Mouse (Mus musculus): Measurements from ENCODE around the gene Nsg2. TPM values are rescaled to one million over a fixed set of nuclear protein-coding genes. Genes with fewer than 3 reads are reported as not detected.

Gene Nsg2
- polyA plus RNA-seq, 1 experiment: 2.5 TPM

DNA sequence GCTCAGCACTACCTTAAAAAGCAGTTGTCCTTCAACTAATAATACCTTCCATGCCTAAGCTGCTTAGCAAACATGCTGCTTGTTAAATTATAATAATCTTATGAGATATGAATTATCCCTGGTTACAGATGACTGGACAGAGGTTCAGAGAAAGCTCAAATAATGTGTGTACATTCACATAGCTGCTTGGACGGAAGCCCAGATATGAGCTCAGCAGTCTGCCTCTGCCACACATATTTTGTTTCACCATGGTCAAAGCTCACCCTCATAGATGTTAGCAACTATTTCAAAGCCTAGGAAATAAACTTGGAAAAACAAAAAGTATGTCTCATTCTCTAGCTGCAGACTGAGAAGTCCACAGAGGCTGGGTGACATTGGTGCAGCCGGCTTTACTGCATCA, 74.9 kb downstream of the Nsg2 start:
- TF ChIP-seq CTCF (IDR thresholded peaks at IDR 0.05; ENCODE audit: control insufficient read depth, insufficient read depth, low read length): no peak
- no peak for TF ChIP-seq POLR2A (IDR thresholded peaks at IDR 0.05; ENCODE audit: borderline replicate concordance, control insufficient read depth, low read depth, low read length)
- no peak overlapping the region for H3K27ac ChIP-seq (ENCODE audit: control insufficient read depth, insufficient read depth, low read depth, low read length, poor library complexity)
- no peak overlapping the region for H3K4me3 ChIP-seq (replicated peaks; ENCODE audit: control insufficient read depth, low read depth, low read length)
- H3K4me1 ChIP-seq (ENCODE audit: control insufficient read depth, insufficient read depth, low read length): no peaks in the 10 kb centered on the region
- WGBS: 85% methylated on average over 2 of the region's 2 CpGs

GRCm38 (mm10) chr11:32083462-32083861, 83.2 kb downstream of the Nsg2 start:
- TF ChIP-seq CTCF (IDR thresholded peaks at IDR 0.05; ENCODE audit: control insufficient read depth, insufficient read depth, low read length) (no peak), POLR2A (IDR thresholded peaks at IDR 0.05; ENCODE audit: borderline replicate concordance, control insufficient read depth, low read depth, low read length) (no peak)
- 75% methylated on average over 3 of the region's 3 CpGs for WGBS
- H3K4me3 ChIP-seq (replicated peaks; ENCODE audit: control insufficient read depth, low read depth, low read length): no peak overlapping the region
- no peaks in the 10 kb centered on the region; the same call in 1 of the 2 replicates for H3K4me1 ChIP-seq (ENCODE audit: control insufficient read depth, insufficient read depth, low read length)
- H3K27ac ChIP-seq (ENCODE audit: control insufficient read depth, insufficient read depth, low read depth, low read length, poor library complexity): no peak overlapping the region

GRCm38 (mm10) chr11:32086525-32086924, 86.3 kb downstream of the Nsg2 start:
- 85% methylated on average over 1 of the region's 1 CpGs for WGBS
- no peaks in the 10 kb centered on the region; the same call in 1 of the 2 replicates for H3K4me1 ChIP-seq (ENCODE audit: control insufficient read depth, insufficient read depth, low read length)
- H3K27ac ChIP-seq (ENCODE audit: control insufficient read depth, insufficient read depth, low read depth, low read length, poor library complexity): no peak overlapping the region
- no peak for TF ChIP-seq CTCF (IDR thresholded peaks at IDR 0.05; ENCODE audit: control insufficient read depth, insufficient read depth, low read length)
- no peak for TF ChIP-seq POLR2A (IDR thresholded peaks at IDR 0.05; ENCODE audit: borderline replicate concordance, control insufficient read depth, low read depth, low read length)
- no peak overlapping the region for H3K4me3 ChIP-seq (replicated peaks; ENCODE audit: control insufficient read depth, low read depth, low read length)

GRCm38 (mm10) chr11:32087376-32087775, 87.1 kb downstream of the Nsg2 start:
- no peak overlapping the region for H3K4me3 ChIP-seq (replicated peaks; ENCODE audit: control insufficient read depth, low read depth, low read length)
- no peak for TF ChIP-seq CTCF (IDR thresholded peaks at IDR 0.05; ENCODE audit: control insufficient read depth, insufficient read depth, low read length)
- no peak for TF ChIP-seq POLR2A (IDR thresholded peaks at IDR 0.05; ENCODE audit: borderline replicate concordance, control insufficient read depth, low read depth, low read length)
- no peaks in the 10 kb centered on the region for H3K4me1 ChIP-seq (ENCODE audit: control insufficient read depth, insufficient read depth, low read length)
- WGBS: 58% methylated on average over 2 of the region's 2 CpGs
- no peak overlapping the region for H3K27ac ChIP-seq (ENCODE audit: control insufficient read depth, insufficient read depth, low read depth, low read length, poor library complexity)

DNA sequence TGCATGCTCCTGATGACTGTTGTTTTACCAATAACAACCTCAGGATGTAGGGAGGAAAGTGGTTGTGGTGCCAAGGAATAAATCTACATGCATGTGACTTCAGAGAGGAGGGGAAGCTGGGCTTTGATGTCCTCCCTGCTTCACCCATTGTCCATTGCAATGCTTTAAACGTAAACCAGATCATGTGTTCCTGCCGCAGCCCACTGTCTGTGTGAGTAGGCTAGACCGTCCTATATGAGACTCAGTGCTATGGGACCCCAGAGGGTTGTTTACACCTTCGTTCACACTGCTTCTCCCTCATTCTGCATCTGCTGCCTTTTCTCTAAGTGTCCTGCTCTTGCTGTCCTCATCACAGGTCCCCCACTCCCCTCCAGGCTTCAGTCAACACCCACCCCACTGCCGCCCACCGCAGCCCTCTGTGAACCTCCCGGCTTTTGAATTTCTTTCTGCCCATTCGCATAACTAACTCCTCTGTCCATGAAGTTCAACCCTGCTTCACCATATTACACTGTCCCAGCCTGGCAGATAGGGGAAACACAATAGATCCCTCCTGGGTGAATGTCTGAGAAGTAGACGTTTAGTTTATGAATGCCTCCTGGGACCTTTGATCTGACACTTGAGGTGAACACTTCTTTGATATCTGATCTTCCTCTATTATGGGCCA, 87.6 kb downstream of the Nsg2 start:
- TF ChIP-seq POLR2A (IDR thresholded peaks at IDR 0.05; ENCODE audit: borderline replicate concordance, control insufficient read depth, low read depth, low read length) (no peak), CTCF (IDR thresholded peaks at IDR 0.05; ENCODE audit: control insufficient read depth, insufficient read depth, low read length) (no peak)
- Histone ChIP-seq H3K4me1 (ENCODE audit: control insufficient read depth, insufficient read depth, low read length) (no peaks in the 10 kb centered on the region), H3K27ac (ENCODE audit: control insufficient read depth, insufficient read depth, low read depth, low read length, poor library complexity) (no peak overlapping the region), H3K4me3 (replicated peaks; ENCODE audit: control insufficient read depth, low read depth, low read length) (no peak overlapping the region)
- 81% methylated on average over 9 of the region's 9 CpGs for WGBS

DNA sequence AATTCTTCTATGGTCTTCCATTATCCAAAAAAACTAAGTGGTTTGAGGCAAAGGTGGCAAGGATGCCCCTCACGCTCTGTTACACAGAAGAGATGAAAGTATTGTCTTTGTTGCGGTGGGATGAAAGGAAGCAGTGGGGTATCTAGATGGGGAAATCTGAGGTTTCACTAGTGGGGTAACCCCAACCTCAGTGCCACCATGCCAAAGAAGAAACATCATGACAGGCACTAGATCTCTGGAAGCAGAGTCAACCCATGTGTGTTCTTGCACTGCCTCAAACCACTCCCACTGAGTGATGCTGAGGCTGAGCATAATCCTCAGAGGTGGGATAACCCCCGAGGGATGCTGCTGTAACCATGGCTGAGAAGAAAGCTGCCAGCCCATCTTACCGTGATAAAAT, 95.5 kb downstream of the Nsg2 start:
- H3K4me3 ChIP-seq (replicated peaks; ENCODE audit: control insufficient read depth, low read depth, low read length): no peak overlapping the region
- WGBS: 71% methylated on average over 4 of the region's 4 CpGs
- no peaks in the 10 kb centered on the region for H3K4me1 ChIP-seq (ENCODE audit: control insufficient read depth, insufficient read depth, low read length)
- no peak for TF ChIP-seq CTCF (IDR thresholded peaks at IDR 0.05; ENCODE audit: control insufficient read depth, insufficient read depth, low read length)
- no peak for TF ChIP-seq POLR2A (IDR thresholded peaks at IDR 0.05; ENCODE audit: borderline replicate concordance, control insufficient read depth, low read depth, low read length)
- no peak overlapping the region for H3K27ac ChIP-seq (ENCODE audit: control insufficient read depth, insufficient read depth, low read depth, low read length, poor library complexity)

- no peak overlapping the region for H3K27ac ChIP-seq (ENCODE audit: control insufficient read depth, insufficient read depth, low read depth, low read length, poor library complexity)
- no peak overlapping the region for H3K4me3 ChIP-seq (replicated peaks; ENCODE audit: control insufficient read depth, low read depth, low read length)
- H3K4me1 ChIP-seq (ENCODE audit: control insufficient read depth, insufficient read depth, low read length): no peaks in the 10 kb centered on the region
- WGBS: 69% methylated on average over 6 of the region's 6 CpGs
- no peak for TF ChIP-seq CTCF (IDR thresholded peaks at IDR 0.05; ENCODE audit: control insufficient read depth, insufficient read depth, low read length)
- TF ChIP-seq POLR2A (IDR thresholded peaks at IDR 0.05; ENCODE audit: borderline replicate concordance, control insufficient read depth, low read depth, low read length): no peak
Observed at GRCm38 (mm10) chr11:32096346-32096745, 96.1 kb downstream of the Nsg2 start.

GRCm38 (mm10) chr11:32101059-32101632, 100.9 kb downstream of the Nsg2 start:
- TF ChIP-seq POLR2A (IDR thresholded peaks at IDR 0.05; ENCODE audit: borderline replicate concordance, control insufficient read depth, low read depth, low read length): no peak
- no peak for TF ChIP-seq CTCF (IDR thresholded peaks at IDR 0.05; ENCODE audit: control insufficient read depth, insufficient read depth, low read length)
- no peak overlapping the region for H3K4me3 ChIP-seq (replicated peaks; ENCODE audit: control insufficient read depth, low read depth, low read length)
- H3K27ac ChIP-seq (ENCODE audit: control insufficient read depth, insufficient read depth, low read depth, low read length, poor library complexity): no peak overlapping the region
- H3K4me1 ChIP-seq (ENCODE audit: control insufficient read depth, insufficient read depth, low read length): no peaks in the 10 kb centered on the region
- 58% methylated on average over 3 of the region's 3 CpGs for WGBS
